Mouse (Mus musculus) lung, postnatal 25 days (tissue): ENCODE measurements around the gene Emc3.
A peak's percentile ranks its signal among the peaks of the same experiment; 100 is the strongest.

Source experiments
- DNase-seq: peaks from one replicate; pipeline ENCODE4 v3.0.0; 2022; ENCODE audit warnings: low spot score

The Emc3 gene

DNA sequence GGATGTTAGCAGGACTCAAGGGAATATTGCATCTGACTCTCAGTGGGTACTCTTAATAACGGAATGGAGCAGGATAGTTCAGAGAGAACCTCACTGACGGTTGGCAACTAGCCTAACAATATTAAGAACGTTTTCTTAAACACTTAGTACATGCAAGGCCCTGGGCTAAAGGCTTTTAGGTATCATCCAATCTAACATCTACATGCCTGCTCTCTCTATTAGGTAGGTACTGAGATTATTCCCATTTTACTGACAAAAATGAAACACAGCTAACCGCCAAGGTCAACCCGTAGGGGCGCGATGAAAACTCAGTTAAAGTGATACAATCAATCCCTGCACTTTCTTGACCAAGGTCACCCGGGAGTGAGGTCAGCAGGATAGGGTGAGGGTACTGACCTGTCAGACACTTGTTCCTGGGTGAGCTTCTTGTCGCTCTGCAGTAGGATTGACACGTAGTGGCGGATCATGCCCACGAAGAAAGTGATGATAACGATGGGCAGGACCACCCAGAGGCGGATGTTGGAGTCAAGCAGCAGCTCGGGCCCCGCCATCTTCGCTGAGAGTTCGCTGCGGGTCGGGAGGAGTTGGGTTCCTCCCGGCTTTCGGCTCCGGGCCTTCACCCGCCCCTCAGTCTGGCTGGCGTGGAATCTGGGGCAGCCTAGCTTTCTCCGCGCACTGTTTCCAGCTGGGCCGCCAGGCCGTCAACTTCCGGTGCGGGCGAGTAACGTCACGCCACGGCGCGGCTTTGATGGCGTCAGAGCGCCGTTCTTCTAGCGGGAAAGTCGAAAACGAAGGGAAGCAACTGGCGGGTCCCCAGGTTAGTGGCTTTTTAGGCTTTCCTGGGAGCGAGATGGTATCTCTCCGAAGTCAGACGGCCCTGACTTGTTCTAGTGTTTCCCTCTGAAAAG is at the start of gene Emc3, which contains the start of gene Fancd2:
Gene Emc3, minus strand, starts transcription at position 721 of the 908 bp plus-strand sequence.
Gene Fancd2, plus strand, starts transcription at position 751 of the 908 bp plus-strand sequence.
- DNase-seq = peak; percentile 89

- DNase-seq = no peak
Measured at GRCm38 (mm10) chr6:113579306-113579705, 47.9 kb upstream of the Emc3 start.

- DNase-seq = no peak
Measured at GRCm38 (mm10) chr6:113576044-113576443, 44.6 kb upstream of the Emc3 start.

DNA sequence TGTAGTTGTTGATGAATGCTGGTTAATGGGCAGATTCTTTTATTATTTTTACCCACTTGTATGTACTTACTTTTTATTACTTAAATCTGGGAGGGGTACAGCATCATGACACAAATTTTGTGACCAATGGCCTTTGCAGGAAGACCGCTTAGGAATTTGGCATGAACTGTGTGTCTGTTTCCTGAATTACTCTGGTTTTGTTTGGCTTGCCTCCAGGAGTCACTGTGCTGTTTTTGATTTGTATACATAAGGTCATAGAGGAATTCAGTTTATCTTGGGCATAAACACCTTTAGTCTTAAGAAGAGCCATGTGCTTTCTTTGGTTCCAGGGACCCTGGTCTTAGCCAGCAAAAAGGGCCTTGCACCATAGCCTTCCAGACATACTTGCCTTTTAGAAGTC is 33.1 kb upstream of the Emc3 start:
- no peak for DNase-seq

DNA sequence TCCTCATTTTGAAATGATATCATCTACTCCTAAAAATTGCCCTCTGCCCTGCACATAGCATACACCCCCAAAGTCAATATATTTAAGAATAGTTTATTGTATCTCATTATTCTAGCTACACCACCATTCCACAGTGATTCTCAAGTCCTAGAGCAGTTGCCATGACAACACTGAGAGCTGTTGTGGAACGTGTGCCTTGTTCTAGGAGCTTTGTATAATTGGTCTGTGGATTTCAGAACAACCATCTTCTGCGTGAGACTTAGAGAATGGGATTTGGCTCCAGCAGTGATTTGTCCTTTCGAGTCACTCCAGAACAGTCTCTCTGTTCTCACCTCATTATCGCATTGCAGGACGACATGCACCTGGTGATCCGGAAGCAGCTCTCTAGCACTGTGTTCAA is 28.3 kb upstream of the Emc3 start:
- DNase-seq = no peak

DNA sequence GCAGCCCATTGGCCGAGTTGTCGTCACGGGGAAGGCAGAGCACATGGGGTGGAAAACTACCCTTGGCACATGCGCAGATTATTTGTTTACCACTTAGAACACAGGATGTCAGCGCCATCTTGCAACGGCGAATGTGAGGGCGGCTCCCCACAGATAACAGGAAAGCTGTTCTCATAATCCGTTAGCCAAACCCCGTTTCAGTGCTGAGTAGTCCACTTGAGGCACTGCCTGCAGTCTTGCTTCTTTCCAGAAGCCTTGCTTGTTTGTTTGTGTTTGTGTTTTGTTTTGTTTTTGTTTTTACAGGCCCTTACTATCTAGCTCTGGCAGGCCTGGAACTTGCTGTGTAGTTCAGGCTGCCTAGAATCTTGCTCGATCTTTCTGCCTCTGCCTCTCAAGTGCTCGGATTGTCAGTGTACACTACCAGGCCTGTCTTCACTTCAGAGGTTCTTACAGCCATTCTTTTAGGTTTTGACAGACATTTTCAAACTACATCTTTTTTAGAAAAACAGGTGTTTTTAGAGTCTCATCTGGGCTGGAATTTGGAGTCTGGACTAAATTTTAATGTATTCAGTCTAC is 12.5 kb upstream of the Emc3 start:
- DNase-seq = no peak

- no peak for DNase-seq
Measured at GRCm38 (mm10) chr6:113541610-113542009, 10.2 kb upstream of the Emc3 start.

- DNase-seq = no peak
Measured at GRCm38 (mm10) chr6:113534886-113535285, 3.4 kb upstream of the Emc3 start.

DNA sequence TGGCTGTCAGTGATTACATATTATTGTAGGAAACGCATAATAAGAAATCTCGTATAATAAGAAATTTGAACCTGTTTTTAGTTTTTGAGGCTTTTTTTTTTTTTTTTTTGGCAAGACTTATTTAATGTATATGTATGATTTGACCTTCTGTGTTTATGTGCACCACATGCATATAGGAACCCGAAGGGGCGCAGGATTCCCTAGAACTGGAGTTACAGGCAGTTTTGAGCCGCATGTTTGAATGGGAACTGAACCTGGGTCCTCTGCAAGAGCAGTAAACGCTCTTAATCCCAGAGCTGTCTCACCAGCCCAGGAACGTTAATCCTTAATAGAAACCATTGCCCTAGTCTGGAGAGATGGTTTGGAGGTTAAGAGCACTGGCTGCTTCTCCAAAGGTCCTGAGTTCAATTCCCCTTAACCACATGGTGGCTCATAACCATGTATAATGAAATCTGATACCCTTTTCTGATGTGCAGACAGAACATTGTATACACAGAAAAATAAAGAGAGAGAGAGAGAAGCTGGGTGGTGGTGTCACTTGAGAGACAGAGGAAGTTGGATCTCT is 470 bp upstream of the Emc3 start:
- no peak for DNase-seq

GRCm38 (mm10) chr6:113523420-113523819 is 8.0 kb downstream of the Emc3 start:
- DNase-seq = no peak

DNA sequence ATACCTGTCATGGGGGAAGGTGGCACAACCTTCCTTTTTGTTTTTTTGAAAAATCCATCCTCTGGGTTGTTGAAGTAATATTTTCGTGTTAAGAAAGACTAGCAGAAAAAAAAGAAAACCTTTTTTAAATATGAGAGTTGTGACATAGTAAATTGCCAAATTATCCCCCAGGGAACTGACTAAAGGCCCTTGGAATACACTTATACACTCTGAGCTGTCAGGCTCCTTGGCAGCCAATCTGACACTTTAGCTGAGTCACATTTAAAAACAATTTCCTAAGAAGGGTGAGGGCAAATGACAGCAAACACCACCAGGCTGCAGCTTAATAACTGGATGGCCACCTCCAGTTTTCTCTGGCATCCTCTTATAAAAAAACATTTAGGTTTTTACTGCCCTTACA is 9.1 kb downstream of the Emc3 start:
- no peak for DNase-seq

DNA sequence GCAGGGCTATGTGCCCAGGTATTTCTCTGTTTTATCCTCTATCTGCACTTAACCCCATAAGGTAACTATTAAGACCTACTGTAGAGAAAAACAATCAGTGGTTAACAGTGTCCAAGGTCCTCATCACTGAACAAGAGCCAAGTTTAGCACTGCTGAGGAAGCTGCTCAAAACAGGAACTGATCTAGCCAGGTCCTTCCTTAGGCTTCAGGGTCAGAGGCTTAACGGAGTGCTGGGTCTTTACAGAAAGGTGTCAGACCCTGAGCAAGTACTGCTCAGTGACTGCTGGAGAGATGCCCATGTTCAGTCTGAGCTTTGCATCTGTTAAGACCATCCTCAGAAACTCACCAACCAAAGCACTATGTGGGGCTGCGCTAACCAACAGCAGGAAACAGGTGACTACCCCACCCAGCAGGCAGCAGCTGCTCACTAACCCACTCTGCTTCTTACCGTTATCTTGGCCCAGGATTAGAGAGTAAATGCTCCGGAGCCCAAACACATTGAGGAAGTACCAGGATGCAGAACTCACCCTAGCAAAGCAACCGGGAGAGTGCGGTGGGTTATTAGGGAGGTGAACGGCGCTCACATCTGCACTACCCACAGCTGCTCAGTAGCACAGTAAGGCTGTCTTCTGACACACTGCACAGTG is 13.9 kb downstream of the Emc3 start:
- no peak for DNase-seq

GRCm38 (mm10) chr6:113514600-113514999 is 16.9 kb downstream of the Emc3 start:
- DNase-seq = no peak

DNA sequence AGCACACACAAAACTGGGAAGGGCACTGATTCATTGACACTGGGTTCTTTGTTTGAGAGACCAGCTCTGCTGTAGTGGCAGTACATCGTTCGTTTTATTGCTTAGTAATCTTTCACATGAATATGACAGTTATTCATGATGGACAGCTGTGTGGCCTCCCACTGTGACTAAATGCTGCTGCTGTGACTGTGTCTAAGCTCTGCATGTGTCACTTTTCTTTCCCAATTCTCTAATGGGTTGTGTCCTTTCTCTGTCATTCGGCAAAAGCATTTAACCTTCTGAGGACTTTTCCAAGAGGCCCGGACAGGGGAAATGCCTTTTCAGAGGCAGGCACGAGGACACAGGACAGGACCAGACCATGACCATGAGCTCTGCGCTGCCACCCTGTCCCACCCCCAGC is 17.5 kb downstream of the Emc3 start:
- DNase-seq = no peak

DNA sequence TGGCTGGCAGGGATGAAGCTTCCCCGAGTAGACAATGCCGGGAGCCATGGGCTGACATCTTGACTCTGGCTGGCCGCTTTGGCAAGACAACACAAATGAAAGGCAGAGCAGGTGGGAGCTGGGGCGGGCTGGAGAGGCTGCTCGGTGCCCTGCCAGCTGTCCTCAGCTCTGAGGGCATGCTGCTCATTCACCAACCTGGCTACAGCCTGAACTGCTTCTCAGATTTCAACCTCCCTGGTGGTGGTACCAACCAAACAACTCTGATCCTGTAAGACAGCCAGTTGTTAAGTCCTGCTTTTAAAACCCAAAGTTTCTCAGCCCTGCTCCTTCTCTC is 22.5 kb downstream of the Emc3 start:
- DNase-seq = no peak

- no peak for DNase-seq
Measured at GRCm38 (mm10) chr6:113508272-113508946, 23.0 kb downstream of the Emc3 start.

DNA sequence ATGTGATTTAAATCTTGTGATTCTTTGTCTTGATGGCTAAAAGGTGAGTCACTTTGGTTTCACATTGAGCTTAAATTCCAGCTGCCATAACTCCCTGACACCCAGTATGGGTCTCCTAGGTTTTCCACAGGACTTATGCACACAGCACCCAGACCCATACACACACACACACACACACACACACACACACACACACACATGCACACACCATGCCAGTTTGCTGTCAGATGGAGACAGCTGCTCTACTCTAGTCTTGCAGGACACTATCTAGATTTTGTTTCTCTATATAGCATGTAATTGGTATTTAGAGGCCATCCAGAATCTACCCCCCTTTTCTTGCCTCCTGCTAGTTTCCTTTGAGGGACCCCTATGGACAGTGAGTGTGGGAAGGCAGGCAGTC is 24.3 kb downstream of the Emc3 start:
- no peak for DNase-seq

GRCm38 (mm10) chr6:113505689-113506088 is 25.8 kb downstream of the Emc3 start:
- DNase-seq = no peak

GRCm38 (mm10) chr6:113502801-113503200 is 28.7 kb downstream of the Emc3 start:
- no peak for DNase-seq

DNA sequence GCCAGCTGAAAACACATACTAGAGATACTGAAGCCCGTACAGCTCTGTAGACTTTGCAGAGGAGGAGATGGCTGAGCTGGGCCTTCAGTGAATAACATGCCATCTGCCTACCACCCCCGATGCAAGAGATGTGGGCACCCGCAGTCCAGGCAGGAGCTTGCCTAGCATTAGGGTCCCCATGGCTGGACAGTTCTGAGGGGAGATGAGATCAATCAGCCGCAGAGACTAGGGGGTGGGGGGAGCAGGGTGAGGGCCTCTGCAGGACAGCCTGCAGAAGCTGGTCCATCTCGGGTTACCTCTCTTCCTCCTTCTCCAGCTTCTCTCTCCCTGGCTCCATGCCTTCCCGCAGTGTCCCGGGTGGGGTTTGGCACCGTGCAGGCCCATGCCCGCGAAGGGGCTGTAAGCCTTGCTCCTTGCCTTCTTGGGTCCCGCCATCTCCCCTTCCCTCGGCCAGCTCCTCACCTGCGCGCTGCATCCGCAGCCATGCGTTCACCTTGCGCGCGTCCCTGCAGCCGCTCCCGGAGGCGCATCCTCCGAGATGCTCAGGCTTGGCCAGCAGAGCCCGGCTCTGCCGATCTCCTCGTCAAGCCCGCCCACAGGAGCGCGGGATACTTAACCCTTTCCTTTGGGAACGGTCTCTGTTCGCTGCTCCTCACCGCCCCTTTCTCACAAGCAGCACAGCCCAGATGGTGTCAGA is 29.9 kb downstream of the Emc3 start, which contains the start of gene Prrt3:
Gene Prrt3, minus strand, starts transcription at position 544 of the 697 bp plus-strand sequence.
- DNase-seq = no peak

DNA sequence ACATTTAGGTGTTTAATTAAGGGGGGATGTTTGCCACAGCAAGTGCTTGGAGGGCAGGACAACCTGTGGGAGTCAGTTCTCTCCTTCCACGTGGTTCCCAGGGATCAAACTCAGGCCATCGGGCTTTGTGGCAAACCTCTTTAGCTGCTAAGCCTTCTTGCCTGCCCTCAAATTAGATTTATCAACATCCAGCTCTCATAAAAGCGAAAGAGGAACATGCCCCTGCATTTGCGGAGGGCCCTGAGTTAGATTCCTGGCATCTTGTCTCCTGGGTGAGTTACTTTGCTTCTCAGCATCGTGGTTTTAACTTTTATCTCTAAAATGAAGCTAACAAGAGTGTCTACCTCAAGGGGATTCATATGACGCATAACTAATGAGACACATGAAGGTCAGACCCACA is 32.1 kb downstream of the Emc3 start:
- no peak for DNase-seq
